Mouse (Mus musculus) urinary bladder, postnatal 36 days (tissue): ENCODE results near the gene Mettl21a.
"Not testable (repeated sequence)": the region's sequence is repeated elsewhere in the genome, so short reads cannot be mapped to it uniquely, and the experiment has no call there.

Experiments
- DNase-seq, 2 experiments: peaks; one replicate each; pipeline ENCODE4 v3.0.0; 2022; ENCODE audit warnings: low spot score in 2 of 2, mixed read lengths in 1 of 2

Mettl21a gene

GRCm38 (mm10) chr1:64614801-64615345, 2.2 kb downstream of the Mettl21a start:
- DNase-seq, result no peak

- DNase-seq, result no peak
Measured at GRCm38 (mm10) chr1:64614311-64614710, 2.7 kb downstream of the Mettl21a start.

- DNase-seq, result no peak
Measured at GRCm38 (mm10) chr1:64609976-64610375, 7.1 kb downstream of the Mettl21a start.

GRCm38 (mm10) chr1:64609145-64609544, 7.9 kb downstream of the Mettl21a start:
- DNase-seq, result no peak

GRCm38 (mm10) chr1:64603381-64603780, 13.7 kb downstream of the Mettl21a start:
- no peak for DNase-seq

GRCm38 (mm10) chr1:64601242-64601842, 15.7 kb downstream of the Mettl21a start:
- DNase-seq, result no peak

- DNase-seq, result no peak
Measured at GRCm38 (mm10) chr1:64600413-64601077, 16.5 kb downstream of the Mettl21a start.

- DNase-seq, result no peak
Measured at GRCm38 (mm10) chr1:64598926-64599325, 18.1 kb downstream of the Mettl21a start.

GRCm38 (mm10) chr1:64578801-64579200, 38.2 kb downstream of the Mettl21a start:
- no peak for DNase-seq

GRCm38 (mm10) chr1:64577911-64578310, 39.1 kb downstream of the Mettl21a start:
- DNase-seq, result not testable (repeated sequence)

GRCm38 (mm10) chr1:64576732-64577131, 40.3 kb downstream of the Mettl21a start:
- DNase-seq, result no peak

GRCm38 (mm10) chr1:64576022-64576421, 41.0 kb downstream of the Mettl21a start:
- no peak for DNase-seq

GRCm38 (mm10) chr1:64568206-64568605, 48.8 kb downstream of the Mettl21a start:
- no peak for DNase-seq

- DNase-seq, result no peak
Measured at GRCm38 (mm10) chr1:64560105-64560504, 56.9 kb downstream of the Mettl21a start.
